Mouse (Mus musculus) neural tube, embryonic 11.5 days (tissue): Measurements from ENCODE around the gene Sox15. TPM values are rescaled to one million over a fixed set of nuclear protein-coding genes. Genes with fewer than 3 reads are reported as not detected.

Source experiments
- ATAC-seq: fragments of 200-750 bp; cut with Nextera tagmentation; 2 replicates; pipeline ENCODE4 v1.8.0; 2017; ENCODE audit warnings: moderate number of reproducible peaks, mild to moderate bottlenecking, moderate TSS enrichment, moderate library complexity; ENCODE audit not compliant: insufficient read depth, low FRiP score, low TSS enrichment
- DNase-seq: peaks from one replicate; pipeline ENCODE4 v3.0.0-alpha.2; 2015; ENCODE audit warnings: low spot score
- H3K27ac ChIP-seq: fragments of 300-500 bp; sonication (generic); 2 replicates; pipeline ENCODE4 v1.5.1; 2014; ENCODE audit warnings: low read depth, mild to moderate bottlenecking, low read length
- H3K27me3 ChIP-seq: fragments of 300-500 bp; sonication (generic); 2 replicates; pipeline ENCODE4 v1.6.1; 2014; ENCODE audit warnings: mild to moderate bottlenecking, low read length, mixed read lengths; ENCODE audit not compliant: control insufficient read depth, insufficient read depth
- H3K36me3 ChIP-seq: fragments of 300-500 bp; sonication (generic); 2 replicates; pipeline ENCODE4 v1.6.1; 2014; ENCODE audit warnings: mild to moderate bottlenecking, low read length, moderate library complexity, mixed read lengths; ENCODE audit not compliant: control insufficient read depth, insufficient read depth
- H3K4me1 ChIP-seq: fragments of 300-500 bp; sonication (generic); 2 replicates; pipeline ENCODE4 v1.6.1; 2014; ENCODE audit warnings: low read length, mixed read lengths; ENCODE audit not compliant: control insufficient read depth, insufficient read depth
- H3K4me2 ChIP-seq: fragments of 300-500 bp; sonication (generic); 2 replicates; pipeline ENCODE4 v1.6.1; 2014; ENCODE audit warnings: low read depth, mild to moderate bottlenecking, moderate library complexity
- H3K4me3 ChIP-seq: fragments of 300-500 bp; sonication (generic); 2 replicates; pipeline ENCODE4 v1.5.1; 2014; ENCODE audit warnings: low read depth, low read length
- H3K9ac ChIP-seq: fragments of 300-500 bp; sonication (generic); 2 replicates; pipeline ENCODE4 v1.6.1; 2014; ENCODE audit warnings: mild to moderate bottlenecking, low read length
- H3K9me3 ChIP-seq: fragments of 300-500 bp; sonication (generic); 2 replicates; pipeline ENCODE4 v1.6.1; 2016; ENCODE audit warnings: low read length; ENCODE audit not compliant: control insufficient read depth
- WGBS: fragments of 180-500 bp; shearing (Covaris S2); extraction: QIAGEN DNeasy Blood & Tissue Kit; methylation state at CpG from one replicate; pipeline ENCODE4 v1.1.7; 2014; 5-methylcytosine and 5-hydroxymethylcytosine counted together
- polyA plus RNA-seq: library from polyadenylated mRNA; unstranded; fragments of >200 nt; fragmentation: Nextera tagmentation; extraction: Ambion mirVana; gene quantifications from 2 replicates; pipeline ENCODE4 v1.2.1, GENCODE M21; 2014

Sox15 gene
- polyA plus RNA-seq, 1 experiment from 2014 or later = not detected

DNA sequence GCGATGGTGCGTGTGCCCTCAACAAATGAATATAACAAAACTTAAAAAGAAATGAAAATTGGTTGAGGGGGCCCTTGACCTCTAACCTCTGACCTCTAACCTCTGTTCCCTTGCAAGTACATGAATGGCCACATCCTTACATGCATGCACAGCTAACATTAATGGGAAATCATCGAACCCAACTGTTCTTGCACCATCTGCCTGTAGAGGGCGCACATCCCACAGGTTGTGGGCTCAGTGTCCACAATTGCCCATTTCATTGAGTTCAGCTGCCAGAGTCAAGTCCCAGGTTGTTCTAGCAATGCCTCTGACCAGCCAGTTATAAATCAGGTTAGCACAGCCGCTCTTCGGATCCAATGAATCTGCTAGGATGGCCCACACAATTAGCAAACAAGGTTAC is 26.8 kb upstream of the Sox15 start:
- H3K9ac ChIP-seq = no peak overlapping the region
- WGBS = 37% methylated on average over 6 of the region's 6 CpGs
- H3K4me2 ChIP-seq = no peak overlapping the region
- H3K4me1 ChIP-seq = no peaks in the 10 kb centered on the region
- no peaks in the 10 kb centered on the region for H3K36me3 ChIP-seq
- no peaks in the 10 kb centered on the region for H3K27me3 ChIP-seq
- no peak for ATAC-seq
- no peak overlapping the region for H3K27ac ChIP-seq
- DNase-seq = peak; percentile 81
- H3K9me3 ChIP-seq = no peaks in the 10 kb centered on the region
- no peak overlapping the region for H3K4me3 ChIP-seq

DNA sequence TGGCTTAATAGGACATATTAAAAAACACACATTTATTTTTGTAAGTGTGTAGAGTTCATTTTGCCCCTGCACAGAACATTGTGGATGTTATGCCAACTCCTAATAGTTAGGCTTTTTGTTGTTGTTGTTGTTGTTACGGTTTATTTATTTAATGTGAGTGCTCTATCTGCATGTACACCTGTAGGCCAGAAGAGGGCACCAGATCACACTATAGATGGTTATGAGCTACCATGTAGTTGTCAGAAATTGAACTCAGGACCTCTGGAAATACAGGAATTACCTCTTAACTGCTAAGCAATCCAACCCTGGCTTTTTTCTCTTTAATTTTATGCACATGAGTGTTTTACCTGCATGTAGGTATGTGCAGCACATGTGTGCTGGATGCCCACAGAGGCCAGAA is 25.3 kb upstream of the Sox15 start:
- H3K4me1 ChIP-seq = peaks cover 9% of the 10 kb centered on the region
- no peak for DNase-seq
- H3K9me3 ChIP-seq = no peaks in the 10 kb centered on the region
- no peaks in the 10 kb centered on the region for H3K27me3 ChIP-seq
- no peak for ATAC-seq
- no peak overlapping the region for H3K9ac ChIP-seq
- no peaks in the 10 kb centered on the region for H3K36me3 ChIP-seq
- no peak overlapping the region for H3K4me3 ChIP-seq
- H3K4me2 ChIP-seq = no peak overlapping the region
- 64% methylated on average over 1 of the region's 1 CpGs for WGBS
- H3K27ac ChIP-seq = no peak overlapping the region

DNA sequence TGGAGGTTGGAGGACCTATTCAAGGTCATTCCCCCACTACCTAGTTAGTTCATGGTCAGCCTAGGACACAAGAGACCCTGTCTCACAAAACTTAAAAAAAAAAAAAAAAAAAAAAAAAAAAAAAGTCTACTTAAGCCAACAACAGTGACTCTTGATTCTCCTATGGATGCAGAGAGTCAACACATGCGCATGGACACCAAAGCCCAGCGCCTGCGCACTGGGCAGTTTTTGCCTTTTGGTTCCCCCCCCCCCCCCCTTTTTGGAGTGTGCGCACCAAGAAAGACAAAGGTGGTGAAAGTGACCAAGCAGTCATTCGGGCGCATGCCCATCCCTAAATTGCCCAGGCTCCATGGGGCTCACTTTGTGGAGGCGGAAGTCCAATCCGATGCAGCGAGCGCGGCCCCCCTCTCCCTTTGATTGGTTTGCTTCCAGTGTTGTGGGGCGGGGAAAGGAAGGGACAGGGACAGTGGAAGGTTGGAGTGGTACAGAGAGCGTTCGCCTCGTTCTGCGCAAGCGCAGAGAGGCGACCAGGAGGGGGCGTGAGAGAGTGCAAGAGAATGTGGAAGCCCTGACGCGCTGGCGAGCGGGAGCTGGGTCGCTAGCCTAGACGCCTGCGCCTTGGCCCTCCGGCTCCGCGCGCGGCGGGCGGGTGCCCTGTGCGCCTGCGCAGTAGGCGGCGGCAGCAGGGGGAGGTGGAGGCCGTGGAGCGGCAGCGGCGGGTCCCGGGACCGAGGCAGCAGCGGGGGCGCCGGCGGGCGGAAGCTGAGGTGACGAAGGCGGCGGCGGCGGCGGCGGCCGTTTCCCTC is 22.6 kb upstream of the Sox15 start, which contains the start of gene Fxr2:
Fxr2 (plus strand) TSS at position 707 of the 806 bp plus-strand sequence.
- Histone ChIP-seq H3K36me3 (no peaks in the 10 kb centered on the region; the same call in 1 of the 2 replicates), H3K4me1 (peaks cover 17% of the 10 kb centered on the region), H3K27ac (peak within 1 kb of the TSS; percentile 96), H3K4me3 (peak within 1 kb of the TSS; percentile 99), H3K4me2 (peak within 1 kb of the TSS; percentile 74), H3K9me3 (no peaks in the 10 kb centered on the region), H3K9ac (peak within 1 kb of the TSS; percentile 96), H3K27me3 (no peaks in the 10 kb centered on the region)
- DNase-seq (peak; percentile 100), ATAC-seq (peak; percentile 99)
- WGBS = 0% methylated on average over 35 of the region's 56 CpGs

DNA sequence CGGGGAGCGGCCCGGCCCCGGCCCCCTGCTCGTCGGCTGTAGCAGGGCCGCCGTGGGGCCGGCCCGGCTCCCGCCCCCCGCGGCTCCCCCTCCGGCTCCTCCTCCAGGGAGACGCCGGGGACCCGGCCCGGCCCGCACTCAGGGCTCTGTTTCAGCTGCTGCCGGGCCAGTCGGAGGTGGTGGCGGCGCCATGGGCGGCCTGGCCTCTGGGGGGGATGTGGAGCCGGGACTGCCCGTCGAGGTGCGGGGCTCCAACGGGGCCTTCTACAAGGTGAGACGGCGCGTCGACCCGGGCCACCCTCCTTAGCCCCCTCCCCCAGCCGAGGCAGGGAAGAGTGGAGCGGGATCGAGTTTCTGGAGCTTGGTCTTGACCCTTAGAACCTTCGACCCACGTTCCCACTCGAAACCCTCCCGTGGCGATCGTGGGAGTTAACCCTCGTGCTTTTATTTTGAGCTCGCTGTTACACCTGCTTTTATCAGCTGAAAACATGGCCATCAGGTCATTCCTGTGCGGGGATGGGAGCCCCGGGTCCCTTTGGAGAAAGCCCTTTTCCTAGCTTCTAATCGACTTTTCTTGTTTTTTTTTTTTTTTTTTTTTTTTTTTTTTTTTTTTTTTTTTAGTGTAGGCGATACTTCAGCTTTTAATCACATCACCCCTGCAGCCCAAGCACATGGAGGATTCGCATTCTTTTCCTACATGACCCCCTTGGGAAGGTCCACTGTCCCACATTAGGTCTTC is 21.8 kb upstream of the Sox15 start:
- Histone ChIP-seq H3K36me3 (no peaks in the 10 kb centered on the region; the same call in 1 of the 2 replicates), H3K9ac (peak overlapping the region; percentile 96), H3K27me3 (no peaks in the 10 kb centered on the region), H3K4me3 (peak overlapping the region; percentile 99), H3K4me1 (peaks cover 17% of the 10 kb centered on the region), H3K27ac (peak overlapping the region; percentile 96), H3K4me2 (peak overlapping the region; percentile 74), H3K9me3 (no peaks in the 10 kb centered on the region)
- ATAC-seq = peak; percentile 56
- no peak for DNase-seq
- WGBS = under 1% methylated on average over 44 of the region's 50 CpGs

DNA sequence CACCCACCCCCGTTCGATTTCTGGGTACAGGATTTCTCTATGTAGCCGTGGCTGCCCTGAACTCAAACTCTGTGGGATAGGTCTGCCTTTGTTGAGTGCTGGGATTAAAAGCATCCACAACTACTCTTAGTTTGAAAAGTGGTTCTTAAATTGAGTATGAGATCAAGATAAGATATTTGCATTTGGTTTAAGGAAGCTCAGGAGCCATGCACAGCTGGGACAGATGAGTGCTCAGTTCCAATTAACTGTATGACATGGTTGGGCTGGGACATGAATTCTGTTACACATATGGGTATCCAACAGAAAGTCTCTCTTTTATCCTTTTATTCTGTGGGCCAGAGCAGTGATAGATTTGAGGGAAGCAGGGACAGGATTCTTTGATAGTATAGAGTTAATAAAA is 19.6 kb upstream of the Sox15 start:
- H3K27me3 ChIP-seq = no peaks in the 10 kb centered on the region
- no peak overlapping the region for H3K9ac ChIP-seq
- DNase-seq (no peak), ATAC-seq (no peak)
- H3K4me2 ChIP-seq = no peak overlapping the region
- H3K9me3 ChIP-seq = no peaks in the 10 kb centered on the region
- H3K4me3 ChIP-seq = no peak overlapping the region
- 95% methylated on average over 3 of the region's 3 CpGs for WGBS
- H3K4me1 ChIP-seq = peaks cover 17% of the 10 kb centered on the region
- no peaks in the 10 kb centered on the region; the same call in 1 of the 2 replicates for H3K36me3 ChIP-seq
- H3K27ac ChIP-seq = no peak overlapping the region

DNA sequence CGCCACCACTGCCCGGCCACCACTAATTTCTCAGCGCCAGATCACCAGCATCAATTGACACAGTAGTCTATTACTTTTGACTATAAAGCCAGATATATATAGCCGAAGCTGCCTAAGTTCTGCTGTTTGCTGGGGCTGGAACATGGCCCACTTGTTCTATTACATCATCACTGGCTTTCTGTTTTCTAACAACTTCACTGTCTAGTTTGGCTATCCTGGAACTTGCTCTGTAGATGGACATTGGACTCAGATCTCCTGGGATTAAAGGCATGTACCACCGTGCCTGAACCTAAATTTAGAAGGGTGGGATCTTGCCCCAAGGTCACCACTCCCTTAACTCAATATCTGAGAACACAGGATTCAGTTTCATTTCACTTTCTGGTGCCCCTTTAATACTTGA is 9.3 kb upstream of the Sox15 start:
- WGBS = 94% methylated on average over 5 of the region's 5 CpGs
- H3K9me3 ChIP-seq = no peaks in the 10 kb centered on the region
- peaks cover 43% of the 10 kb centered on the region for H3K36me3 ChIP-seq

DNA sequence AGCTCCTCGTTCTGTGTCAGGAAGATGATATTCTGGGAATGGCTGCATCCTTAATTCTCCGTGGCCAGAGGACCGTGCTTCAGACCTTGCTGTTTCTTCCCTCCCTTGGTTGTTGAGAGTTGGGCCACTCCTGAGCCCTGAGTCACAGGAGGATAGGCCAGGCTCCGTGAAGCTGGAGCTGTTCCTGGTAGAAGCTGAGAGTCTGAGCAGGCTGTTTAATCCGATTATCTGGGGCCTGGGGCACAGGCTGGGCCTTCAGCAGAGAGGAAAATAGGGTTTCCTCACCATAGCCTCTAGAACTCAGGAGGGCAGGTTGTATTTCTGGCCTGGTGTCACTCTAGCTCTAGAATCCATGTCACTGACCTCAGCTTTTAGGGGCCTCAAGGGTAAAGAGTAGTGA is 1.7 kb upstream of the Sox15 start:
- Histone ChIP-seq H3K4me3 (no peak overlapping the region), H3K27ac (no peak overlapping the region), H3K4me2 (no peak overlapping the region), H3K9me3 (no peaks in the 10 kb centered on the region), H3K36me3 (peaks cover 46% of the 10 kb centered on the region), H3K9ac (no peak overlapping the region), H3K4me1 (no peaks in the 10 kb centered on the region), H3K27me3 (no peaks in the 10 kb centered on the region)
- 80% methylated on average over 5 of the region's 5 CpGs for WGBS
- DNase-seq (no peak), ATAC-seq (no peak)

More for the DNA sequence above, 9.3 kb upstream of the Sox15 start:
- DNase-seq (no peak), ATAC-seq (no peak)
- Histone ChIP-seq H3K4me2 (no peak overlapping the region), H3K9ac (no peak overlapping the region), H3K27ac (no peak overlapping the region), H3K4me1 (no peaks in the 10 kb centered on the region), H3K27me3 (no peaks in the 10 kb centered on the region), H3K4me3 (no peak overlapping the region)

DNA sequence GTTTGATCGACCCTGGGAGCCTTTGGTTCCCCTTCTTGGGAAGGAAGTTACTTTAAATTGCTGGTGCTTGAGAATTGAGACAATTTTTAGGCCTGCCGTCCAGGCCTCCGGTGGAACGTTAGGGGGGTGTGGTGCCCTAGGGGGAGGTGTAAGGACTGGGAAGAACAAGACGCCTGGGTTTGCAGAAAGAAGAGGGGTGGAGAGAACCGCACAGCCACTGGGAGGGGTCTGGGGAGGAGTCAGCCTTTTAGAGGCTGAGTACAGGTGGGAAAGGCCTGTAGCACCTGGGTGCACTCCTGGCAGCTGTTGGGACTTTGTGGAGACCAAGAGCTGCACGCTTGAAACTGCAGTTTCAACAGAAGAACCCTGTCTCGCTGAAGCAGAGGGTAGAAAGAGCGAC is 354 bp upstream of the Sox15 start:
- WGBS = 45% methylated on average over 9 of the region's 9 CpGs
- Histone ChIP-seq H3K27ac (peak overlapping the region; percentile 0; the same call in 1 of the 2 replicates), H3K9me3 (no peaks in the 10 kb centered on the region), H3K36me3 (peaks cover 40% of the 10 kb centered on the region), H3K4me3 (no peak overlapping the region), H3K4me1 (no peaks in the 10 kb centered on the region), H3K9ac (no peak overlapping the region), H3K4me2 (no peak overlapping the region), H3K27me3 (no peaks in the 10 kb centered on the region)
- DNase-seq (no peak), ATAC-seq (no peak)
